Mouse (Mus musculus) left cerebral cortex, postnatal 25 days (tissue): ENCODE measurements at regions not wholly inside any gene's neighbourhood (a gene's known extent, or its start where the extent isn't known, plus 50 kb on each side); places are given as distances from the start of the nearest gene placed in this dataset.
A peak's percentile ranks its signal among the peaks of the same experiment; 100 is the strongest.

ENCODE experiments used
- DNase-seq, 2 experiments: peaks; one replicate each; pipeline ENCODE4 v3.0.0; 2022; ENCODE audit warnings: low spot score in 2 of 2, mixed read lengths in 1 of 2
- intact Hi-C: fragments of 180-260 bp; cut with DNase I; formaldehyde crosslinking; loops from one replicate; pipeline ENCODE4 v1.15.1; 2025

DNA sequence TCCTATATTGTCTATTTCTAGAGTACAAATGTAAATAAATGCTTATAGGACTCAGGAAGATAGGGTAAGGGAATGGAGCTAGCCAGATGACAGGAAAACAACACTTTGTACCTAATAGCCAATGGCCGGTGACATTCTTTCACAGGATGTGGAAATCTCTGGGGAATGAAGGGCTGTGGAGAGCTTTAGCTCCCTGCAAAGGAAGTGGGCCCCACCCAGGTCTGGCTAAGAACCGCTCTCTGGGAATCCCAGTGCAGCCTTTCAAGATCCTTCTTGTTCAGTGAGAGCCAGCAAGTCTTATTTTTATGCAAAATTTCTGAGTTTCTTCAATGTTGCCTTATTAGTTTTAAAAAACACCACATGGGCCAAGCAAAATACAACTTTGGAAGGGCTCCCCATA, 54.7 kb upstream of the Pappa2 start:
- no peak for DNase-seq
- intact Hi-C loops, result no loop called here

DNA sequence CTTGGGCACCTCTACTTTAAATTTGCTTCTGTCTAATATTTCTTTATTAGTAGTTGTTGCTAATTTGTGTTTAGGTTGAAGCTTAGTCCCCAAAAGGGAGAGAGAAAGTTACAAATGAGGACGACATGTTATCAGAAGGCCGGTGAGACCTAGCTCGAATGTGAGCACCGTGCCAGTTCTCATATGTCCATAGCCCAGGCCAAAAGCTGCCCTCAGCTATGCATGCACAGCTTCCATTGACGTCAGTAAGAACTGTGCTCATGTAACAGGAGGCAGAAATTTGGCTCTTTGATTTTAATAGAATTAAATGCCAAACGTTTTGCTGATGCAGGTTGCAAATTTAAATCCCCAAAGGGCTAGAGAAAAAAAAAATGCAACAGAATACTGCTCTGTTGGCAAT, 56.1 kb upstream of the Pappa2 start:
- intact Hi-C loops, result no loop called here
- DNase-seq, result no peak

- DNase-seq, result peak in 1 of 2 experiments; percentile 10
- intact Hi-C loops, result no loop called here
Measured at GRCm38 (mm10) chr1:159045870-159046385, 65.6 kb upstream of the Pappa2 start.

DNA sequence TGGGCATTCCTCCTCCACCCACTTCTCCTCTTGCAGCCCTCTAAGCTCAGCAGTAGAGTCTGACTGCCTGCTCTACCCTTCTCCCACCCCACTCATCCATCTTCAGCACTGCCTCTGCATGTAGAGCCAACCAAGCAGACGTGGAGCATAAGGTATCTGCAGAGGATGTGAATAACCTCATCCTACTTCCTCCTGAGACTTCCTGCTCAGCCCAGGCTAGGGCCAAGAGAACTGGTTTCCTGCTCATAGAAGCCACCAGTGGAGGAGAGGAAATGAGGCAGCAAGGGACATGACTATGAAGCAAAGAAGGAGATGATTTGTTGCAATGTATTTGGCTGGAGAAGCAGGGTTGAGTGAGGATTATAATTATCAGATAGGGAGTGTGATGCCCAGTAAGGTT, 84.7 kb upstream of the Pappa2 start:
- peak in 1 of 2 experiments; percentile 43 for DNase-seq
- intact Hi-C loops, result no loop called here

DNA sequence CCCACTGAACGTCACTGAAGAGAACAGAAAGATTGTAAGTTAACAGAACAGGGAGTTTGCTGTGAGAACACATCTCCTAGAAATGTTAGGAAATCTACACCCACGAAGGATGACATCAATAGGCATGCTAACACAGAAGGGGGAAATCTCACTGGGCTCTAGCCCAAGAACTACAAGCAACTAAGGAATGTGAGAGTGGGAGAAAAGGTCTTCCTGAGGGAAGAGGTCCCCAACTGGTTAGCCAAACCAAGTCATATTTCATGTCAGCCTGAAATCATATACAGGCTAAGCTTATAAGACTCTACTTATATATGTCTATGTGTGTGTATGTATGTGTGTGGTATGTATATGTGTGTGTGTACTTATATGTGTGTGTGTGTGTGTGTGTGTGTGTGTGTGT, 118.9 kb upstream of the Pappa2 start:
- DNase-seq, result peak in 1 of 2 experiments; percentile 23
- intact Hi-C loops, result no loop called here

DNA sequence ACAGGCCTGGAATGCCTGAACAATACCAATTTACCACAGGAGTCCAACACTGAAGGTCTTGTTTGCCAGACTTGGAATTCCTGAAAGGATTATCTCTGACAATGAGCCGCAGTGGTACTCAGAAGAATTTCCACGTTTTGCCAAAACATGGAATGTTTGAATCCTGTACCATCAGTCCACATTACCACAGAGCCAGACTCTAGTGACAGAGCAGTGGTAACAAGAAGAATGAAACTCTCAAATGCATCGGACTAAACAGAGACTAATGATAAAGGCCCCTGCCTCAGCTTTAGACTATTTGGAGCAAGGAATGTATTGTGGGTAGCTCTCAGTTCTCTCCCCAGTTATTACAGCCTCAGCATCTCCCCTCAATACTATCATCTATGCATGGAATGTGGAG, 109.9 kb upstream of the Cop1 start:
- no peak for DNase-seq
- intact Hi-C loops, result no loop called here

- intact Hi-C loops, result no loop called here
- DNase-seq, result no peak
Measured at GRCm38 (mm10) chr1:159124874-159125273, 107.2 kb upstream of the Cop1 start.

GRCm38 (mm10) chr1:159135301-159135700, 96.8 kb upstream of the Cop1 start:
- intact Hi-C loops, result loop anchor here (1.0 to 10.0 kb wide), 5 partner anchors 182 to 1583 kb away; no protein-coding TSS in a partner anchor
- DNase-seq, result peak; percentile 78 to 90

DNA sequence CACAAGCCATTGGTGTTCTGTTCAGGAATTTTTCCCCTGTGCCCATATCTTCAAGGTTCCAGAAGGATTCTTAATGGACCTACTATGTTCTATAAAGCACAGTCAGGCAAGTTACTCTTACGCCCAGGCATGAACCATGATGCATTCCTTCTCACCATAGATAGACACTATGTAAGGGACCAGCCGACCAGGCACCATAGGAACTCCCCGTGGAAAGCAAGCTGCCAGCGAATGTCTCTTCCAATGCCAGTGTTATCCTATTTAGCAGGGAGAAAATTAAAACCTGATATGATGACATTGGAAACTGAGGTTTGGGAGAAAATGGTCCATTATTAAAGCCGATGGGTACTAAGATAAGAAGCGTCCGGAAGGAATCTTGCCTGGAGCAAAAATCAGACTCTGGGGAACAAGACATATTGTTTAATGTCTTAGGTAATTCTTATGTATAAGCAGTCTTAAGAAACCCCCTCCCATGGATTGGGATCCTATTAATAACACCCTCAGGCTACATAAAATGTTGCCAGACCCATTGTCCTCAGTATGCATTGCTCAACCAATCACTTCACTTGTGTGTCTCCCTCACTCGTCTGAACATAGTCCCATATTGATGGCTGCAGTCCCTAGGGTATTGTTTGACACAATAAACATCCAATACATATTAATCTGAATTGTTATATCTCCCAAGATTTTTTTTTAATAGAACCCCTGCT, 84.2 kb upstream of the Cop1 start:
- DNase-seq, result no peak
- intact Hi-C loops, result no loop called here

DNA sequence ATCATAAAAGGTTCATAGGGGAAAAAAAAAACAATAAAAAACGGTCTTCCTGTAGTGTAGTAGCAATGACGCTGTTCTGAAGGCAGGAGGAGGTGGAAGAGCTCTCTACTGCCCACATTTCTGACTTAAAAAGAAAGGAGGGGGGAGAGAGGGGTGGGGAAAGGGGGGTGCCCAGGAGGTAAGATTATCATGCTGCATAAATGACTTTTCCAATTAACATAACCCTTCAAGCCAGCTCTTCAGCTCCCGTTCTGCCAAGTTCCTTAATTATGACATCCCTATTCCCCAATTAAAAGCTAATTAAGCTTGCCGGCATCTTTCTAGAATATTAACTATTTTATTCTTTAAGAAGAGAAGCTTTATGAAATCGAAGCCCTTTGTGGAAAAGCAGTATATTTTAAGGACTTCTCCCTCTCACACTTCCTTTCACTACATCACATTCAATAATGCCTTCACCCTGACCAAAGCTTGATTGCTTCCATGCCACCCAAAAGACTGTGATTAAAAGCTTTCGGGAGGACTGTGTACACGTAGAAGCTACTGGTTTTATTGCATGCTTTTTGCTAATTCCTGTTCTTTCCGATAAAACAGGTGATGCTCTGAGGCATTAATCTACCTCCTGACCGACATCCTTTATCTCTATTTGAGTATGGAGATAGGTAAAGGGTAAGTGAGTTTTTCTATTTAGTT, 83.5 kb upstream of the Cop1 start:
- intact Hi-C loops, result no loop called here
- no peak for DNase-seq

- no peak for DNase-seq
- intact Hi-C loops, result no loop called here
Measured at GRCm38 (mm10) chr1:159149207-159149606, 82.9 kb upstream of the Cop1 start.

DNA sequence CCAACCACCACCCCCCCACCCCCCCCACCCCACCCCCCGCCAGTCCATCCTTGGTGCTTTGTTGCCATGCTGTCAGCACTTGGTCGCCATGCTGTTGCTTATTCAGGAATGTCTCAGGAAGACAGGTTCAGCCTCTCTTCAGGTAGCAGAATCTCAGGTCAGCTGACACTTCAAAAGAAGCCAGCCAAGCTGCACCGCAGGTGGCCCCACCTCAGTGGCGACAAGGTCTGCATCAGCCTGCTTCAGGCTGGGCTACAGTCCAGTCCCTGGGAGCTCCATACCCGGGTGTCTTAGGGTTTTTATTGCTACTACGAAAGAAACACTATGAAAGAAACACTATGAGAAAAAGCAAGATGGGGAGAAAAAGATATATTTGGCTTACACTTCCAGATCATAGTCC, 82.4 kb upstream of the Cop1 start:
- intact Hi-C loops, result no loop called here
- no peak for DNase-seq

GRCm38 (mm10) chr1:159150351-159150750, 81.8 kb upstream of the Cop1 start:
- intact Hi-C loops, result no loop called here
- no peak for DNase-seq

- no peak for DNase-seq
- intact Hi-C loops, result no loop called here
Measured at GRCm38 (mm10) chr1:159156428-159156827, 75.7 kb upstream of the Cop1 start.

- intact Hi-C loops, result no loop called here
- no peak for DNase-seq
Measured at GRCm38 (mm10) chr1:159160035-159160960, 71.8 kb upstream of the Cop1 start.

GRCm38 (mm10) chr1:159163113-159163885, 68.8 kb upstream of the Cop1 start:
- intact Hi-C loops, result no loop called here

GRCm38 (mm10) chr1:159182031-159182430, 50.1 kb upstream of the Cop1 start:
- no peak for DNase-seq
- intact Hi-C loops, result no loop called here

More at GRCm38 (mm10) chr1:159163113-159163885, 68.8 kb upstream of the Cop1 start:
- DNase-seq, result peak in 1 of 2 experiments; percentile 36
